Mouse (Mus musculus): Measurements from ENCODE around the gene Cfdp1. TPM values are rescaled to one million over a fixed set of nuclear protein-coding genes. Genes with fewer than 3 reads are reported as not detected.

Cfdp1 gene
- polyA plus RNA-seq, 1 experiment from 2014 or later = 205 TPM

DNA sequence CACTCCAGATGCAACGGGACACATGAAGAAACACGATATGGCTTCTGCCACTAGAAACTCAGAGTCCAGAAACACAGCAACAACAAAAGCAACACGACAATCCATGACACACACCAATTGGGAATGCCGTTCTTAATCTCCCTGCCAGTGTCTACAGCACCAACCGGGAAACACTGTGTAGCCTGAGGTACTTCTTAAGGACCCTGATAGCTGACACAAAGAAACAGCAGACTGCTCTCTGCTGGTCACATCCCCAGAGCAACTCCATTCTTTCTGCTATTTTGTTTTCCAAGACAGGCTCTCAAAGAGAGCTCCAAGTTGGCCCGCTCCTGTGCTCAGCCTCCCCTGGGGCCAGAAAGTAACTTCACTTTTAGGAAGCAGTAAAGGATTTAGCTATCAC, 20.1 kb downstream of the Cfdp1 start:
- H3K4me1 ChIP-seq (ENCODE audit: control insufficient read depth, insufficient read depth, low read length) = no peaks in the 10 kb centered on the region
- H3K9me3 ChIP-seq (ENCODE audit: control insufficient read depth, low read length) = no peaks in the 10 kb centered on the region
- no peak overlapping the region for H3K4me3 ChIP-seq (ENCODE audit: low read depth, low read length)
- H3K4me2 ChIP-seq (ENCODE audit: low read depth) = no peak overlapping the region
- ATAC-seq (ENCODE audit: insufficient read depth, low FRiP score, low TSS enrichment) = no peak
- 69% methylated on average over 6 of the region's 6 CpGs for WGBS
- no peak for DNase-seq (ENCODE audit: low spot score)
- H3K36me3 ChIP-seq (ENCODE audit: control insufficient read depth, insufficient read depth, low read length) = peaks cover 3% of the 10 kb centered on the region
- H3K27ac ChIP-seq (ENCODE audit: low read depth, low read length) = no peak overlapping the region
- H3K9ac ChIP-seq (ENCODE audit: low read length) = no peak overlapping the region
- no peaks in the 10 kb centered on the region for H3K27me3 ChIP-seq (ENCODE audit: control insufficient read depth, insufficient read depth, low read length)

GRCm38 (mm10) chr8:111832983-111833382, 21.1 kb downstream of the Cfdp1 start:
- H3K4me2 ChIP-seq (ENCODE audit: low read depth) = no peak overlapping the region

DNA sequence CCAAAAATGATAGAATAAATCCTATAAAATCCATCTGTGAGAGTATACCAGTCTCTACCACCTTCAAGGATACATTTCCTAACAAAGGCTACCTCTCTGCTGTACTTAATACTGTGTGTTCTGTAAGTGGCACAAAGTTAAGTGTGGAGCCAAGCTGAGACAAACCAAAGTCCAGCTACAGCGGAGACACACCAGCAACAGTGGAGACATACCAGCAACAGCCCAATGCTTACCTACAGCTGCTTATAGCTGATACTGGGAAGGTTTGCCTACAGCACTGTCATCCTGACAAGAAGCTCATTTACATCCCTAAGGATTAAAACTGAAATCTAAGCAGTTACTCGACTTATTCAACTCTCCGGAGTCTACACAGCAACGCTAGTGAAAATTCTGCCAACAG, 22.1 kb downstream of the Cfdp1 start:
- H3K4me2 ChIP-seq (ENCODE audit: low read depth) = no peak overlapping the region
- 76% methylated on average over 4 of the region's 4 CpGs for WGBS
- H3K4me1 ChIP-seq (ENCODE audit: control insufficient read depth, insufficient read depth, low read length) = no peaks in the 10 kb centered on the region
- no peaks in the 10 kb centered on the region for H3K27me3 ChIP-seq (ENCODE audit: control insufficient read depth, insufficient read depth, low read length)
- H3K9ac ChIP-seq (ENCODE audit: low read length) = no peak overlapping the region
- ATAC-seq (ENCODE audit: insufficient read depth, low FRiP score, low TSS enrichment) (no peak), DNase-seq (ENCODE audit: low spot score) (no peak)
- no peak overlapping the region for H3K4me3 ChIP-seq (ENCODE audit: low read depth, low read length)
- no peaks in the 10 kb centered on the region for H3K9me3 ChIP-seq (ENCODE audit: control insufficient read depth, low read length)
- no peak overlapping the region for H3K27ac ChIP-seq (ENCODE audit: low read depth, low read length)
- no peaks in the 10 kb centered on the region; the same call in none of the 2 replicates for H3K36me3 ChIP-seq (ENCODE audit: control insufficient read depth, insufficient read depth, low read length)

More at GRCm38 (mm10) chr8:111832983-111833382, 21.1 kb downstream of the Cfdp1 start:
- ATAC-seq (ENCODE audit: insufficient read depth, low FRiP score, low TSS enrichment) (no peak), DNase-seq (ENCODE audit: low spot score) (no peak)
- Histone ChIP-seq H3K9ac (ENCODE audit: low read length) (no peak overlapping the region), H3K27ac (ENCODE audit: low read depth, low read length) (no peak overlapping the region), H3K4me1 (ENCODE audit: control insufficient read depth, insufficient read depth, low read length) (no peaks in the 10 kb centered on the region), H3K27me3 (ENCODE audit: control insufficient read depth, insufficient read depth, low read length) (no peaks in the 10 kb centered on the region), H3K9me3 (ENCODE audit: control insufficient read depth, low read length) (no peaks in the 10 kb centered on the region), H3K36me3 (ENCODE audit: control insufficient read depth, insufficient read depth, low read length) (no peaks in the 10 kb centered on the region; the same call in none of the 2 replicates), H3K4me3 (ENCODE audit: low read depth, low read length) (no peak overlapping the region)
- WGBS = 89% methylated on average over 5 of the region's 5 CpGs

GRCm38 (mm10) chr8:111828595-111828994, 25.5 kb downstream of the Cfdp1 start:
- DNase-seq (ENCODE audit: low spot score) (no peak), ATAC-seq (ENCODE audit: insufficient read depth, low FRiP score, low TSS enrichment) (no peak)
- no peak overlapping the region for H3K4me3 ChIP-seq (ENCODE audit: low read depth, low read length)
- no peaks in the 10 kb centered on the region for H3K27me3 ChIP-seq (ENCODE audit: control insufficient read depth, insufficient read depth, low read length)
- no peak overlapping the region for H3K9ac ChIP-seq (ENCODE audit: low read length)
- WGBS = 90% methylated on average over 6 of the region's 6 CpGs
- no peaks in the 10 kb centered on the region for H3K9me3 ChIP-seq (ENCODE audit: control insufficient read depth, low read length)
- no peaks in the 10 kb centered on the region; the same call in none of the 2 replicates for H3K36me3 ChIP-seq (ENCODE audit: control insufficient read depth, insufficient read depth, low read length)
- H3K4me2 ChIP-seq (ENCODE audit: low read depth) = no peak overlapping the region
- no peaks in the 10 kb centered on the region for H3K4me1 ChIP-seq (ENCODE audit: control insufficient read depth, insufficient read depth, low read length)
- H3K27ac ChIP-seq (ENCODE audit: low read depth, low read length) = no peak overlapping the region

DNA sequence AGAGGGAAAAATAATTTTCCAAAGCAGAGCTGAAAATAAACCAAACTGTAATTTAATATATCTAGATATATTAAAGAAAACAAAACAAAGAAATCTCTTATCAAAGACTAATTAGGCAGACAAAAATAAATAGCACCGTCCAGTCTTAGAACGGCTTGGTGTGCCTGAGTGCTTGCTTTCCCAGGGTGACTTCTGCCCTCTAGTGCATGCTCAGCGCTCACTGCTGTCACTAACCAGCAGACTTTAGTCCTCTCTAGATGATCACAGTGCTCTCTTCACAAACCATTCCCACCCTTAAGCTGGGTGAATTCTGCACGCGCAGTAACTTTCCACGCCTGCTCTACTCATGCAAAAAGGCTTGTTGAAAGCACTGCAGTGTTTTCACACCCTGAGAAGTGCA, 28.9 kb downstream of the Cfdp1 start:
- peak; percentile 29 for DNase-seq (ENCODE audit: low spot score)
- no peak overlapping the region for H3K9ac ChIP-seq (ENCODE audit: low read length)
- H3K27me3 ChIP-seq (ENCODE audit: control insufficient read depth, insufficient read depth, low read length) = no peaks in the 10 kb centered on the region
- H3K4me3 ChIP-seq (ENCODE audit: low read depth, low read length) = no peak overlapping the region
- peaks cover 5% of the 10 kb centered on the region; the same call in 1 of the 2 replicates for H3K36me3 ChIP-seq (ENCODE audit: control insufficient read depth, insufficient read depth, low read length)
- no peak for ATAC-seq (ENCODE audit: insufficient read depth, low FRiP score, low TSS enrichment)
- WGBS = 86% methylated on average over 6 of the region's 6 CpGs
- H3K4me1 ChIP-seq (ENCODE audit: control insufficient read depth, insufficient read depth, low read length) = no peaks in the 10 kb centered on the region
- no peaks in the 10 kb centered on the region for H3K9me3 ChIP-seq (ENCODE audit: control insufficient read depth, low read length)
- no peak overlapping the region for H3K27ac ChIP-seq (ENCODE audit: low read depth, low read length)
- H3K4me2 ChIP-seq (ENCODE audit: low read depth) = no peak overlapping the region

- H3K4me3 ChIP-seq (ENCODE audit: low read depth, low read length) = no peak overlapping the region
- WGBS = 95% methylated on average over 5 of the region's 5 CpGs
- H3K27ac ChIP-seq (ENCODE audit: low read depth, low read length) = no peak overlapping the region
- H3K4me1 ChIP-seq (ENCODE audit: control insufficient read depth, insufficient read depth, low read length) = no peaks in the 10 kb centered on the region
- ATAC-seq (ENCODE audit: insufficient read depth, low FRiP score, low TSS enrichment) (no peak), DNase-seq (ENCODE audit: low spot score) (no peak)
- H3K9ac ChIP-seq (ENCODE audit: low read length) = no peak overlapping the region
- H3K4me2 ChIP-seq (ENCODE audit: low read depth) = no peak overlapping the region
- H3K27me3 ChIP-seq (ENCODE audit: control insufficient read depth, insufficient read depth, low read length) = no peaks in the 10 kb centered on the region
- H3K36me3 ChIP-seq (ENCODE audit: control insufficient read depth, insufficient read depth, low read length) = peaks cover 5% of the 10 kb centered on the region; the same call in 1 of the 2 replicates
- no peaks in the 10 kb centered on the region for H3K9me3 ChIP-seq (ENCODE audit: control insufficient read depth, low read length)
These were observed 29.8 kb downstream of the Cfdp1 start for GRCm38 (mm10) chr8:111824334-111824733.

DNA sequence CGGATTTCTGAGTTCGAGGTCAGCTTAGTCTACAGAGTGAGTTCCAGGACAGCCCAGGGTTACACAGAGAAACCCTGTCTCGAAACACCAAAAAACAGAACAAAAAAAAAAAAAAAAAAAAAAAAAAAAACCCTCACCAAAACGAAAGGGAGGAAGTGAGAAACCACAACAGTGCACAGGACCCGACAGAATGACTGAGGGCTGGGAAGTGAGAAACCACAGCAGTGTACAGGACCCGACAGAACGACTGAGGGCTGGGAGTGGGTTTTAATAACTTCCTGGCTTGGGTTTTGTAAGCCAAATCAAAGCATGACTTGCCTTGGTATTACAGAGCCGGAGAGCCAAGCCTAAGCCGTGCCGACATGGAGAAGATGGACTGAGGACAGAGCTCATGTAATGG, 32.9 kb downstream of the Cfdp1 start:
- H3K27me3 ChIP-seq (ENCODE audit: control insufficient read depth, insufficient read depth, low read length) = no peaks in the 10 kb centered on the region
- no peaks in the 10 kb centered on the region for H3K9me3 ChIP-seq (ENCODE audit: control insufficient read depth, low read length)
- H3K27ac ChIP-seq (ENCODE audit: low read depth, low read length) = no peak overlapping the region
- DNase-seq (ENCODE audit: low spot score) (no peak), ATAC-seq (ENCODE audit: insufficient read depth, low FRiP score, low TSS enrichment) (no peak)
- H3K4me3 ChIP-seq (ENCODE audit: low read depth, low read length) = no peak overlapping the region
- peaks cover 5% of the 10 kb centered on the region for H3K36me3 ChIP-seq (ENCODE audit: control insufficient read depth, insufficient read depth, low read length)
- 85% methylated on average over 10 of the region's 10 CpGs for WGBS
- H3K4me2 ChIP-seq (ENCODE audit: low read depth) = no peak overlapping the region
- H3K9ac ChIP-seq (ENCODE audit: low read length) = no peak overlapping the region
- no peaks in the 10 kb centered on the region for H3K4me1 ChIP-seq (ENCODE audit: control insufficient read depth, insufficient read depth, low read length)

DNA sequence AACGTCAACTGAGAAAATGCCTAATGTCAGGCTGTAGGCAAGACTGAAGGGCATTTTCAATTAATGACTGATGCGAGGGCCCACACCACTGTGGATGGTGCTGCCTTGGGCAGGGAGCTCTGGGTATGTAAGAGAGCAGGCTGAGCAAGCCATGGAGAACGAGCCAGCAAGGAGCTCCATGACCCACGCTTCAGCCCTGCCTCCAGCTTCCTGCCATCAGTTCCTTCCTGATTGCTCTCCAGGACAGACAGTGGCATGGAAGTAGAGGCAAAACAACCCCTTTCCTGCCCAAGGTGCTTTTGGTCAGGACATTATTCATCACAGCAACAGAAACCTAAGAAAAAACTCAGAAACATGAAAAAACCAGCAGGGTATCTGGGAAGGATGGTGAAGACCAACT, 33.4 kb downstream of the Cfdp1 start:
- no peaks in the 10 kb centered on the region for H3K9me3 ChIP-seq (ENCODE audit: control insufficient read depth, low read length)
- no peak overlapping the region for H3K4me2 ChIP-seq (ENCODE audit: low read depth)
- H3K27me3 ChIP-seq (ENCODE audit: control insufficient read depth, insufficient read depth, low read length) = no peaks in the 10 kb centered on the region
- no peak overlapping the region for H3K4me3 ChIP-seq (ENCODE audit: low read depth, low read length)
- DNase-seq (ENCODE audit: low spot score) (no peak), ATAC-seq (ENCODE audit: insufficient read depth, low FRiP score, low TSS enrichment) (no peak)
- H3K27ac ChIP-seq (ENCODE audit: low read depth, low read length) = no peak overlapping the region
- peaks cover 5% of the 10 kb centered on the region for H3K36me3 ChIP-seq (ENCODE audit: control insufficient read depth, insufficient read depth, low read length)
- H3K4me1 ChIP-seq (ENCODE audit: control insufficient read depth, insufficient read depth, low read length) = no peaks in the 10 kb centered on the region
- H3K9ac ChIP-seq (ENCODE audit: low read length) = no peak overlapping the region
- WGBS = 86% methylated on average over 4 of the region's 4 CpGs

- Histone ChIP-seq H3K27ac (ENCODE audit: low read depth, low read length) (no peak overlapping the region), H3K4me2 (ENCODE audit: low read depth) (no peak overlapping the region), H3K27me3 (ENCODE audit: control insufficient read depth, insufficient read depth, low read length) (no peaks in the 10 kb centered on the region), H3K9me3 (ENCODE audit: control insufficient read depth, low read length) (no peaks in the 10 kb centered on the region), H3K4me3 (ENCODE audit: low read depth, low read length) (no peak overlapping the region), H3K4me1 (ENCODE audit: control insufficient read depth, insufficient read depth, low read length) (no peaks in the 10 kb centered on the region), H3K36me3 (ENCODE audit: control insufficient read depth, insufficient read depth, low read length) (peaks cover 5% of the 10 kb centered on the region), H3K9ac (ENCODE audit: low read length) (no peak overlapping the region)
- ATAC-seq (ENCODE audit: insufficient read depth, low FRiP score, low TSS enrichment) = no peak
- no peak for DNase-seq (ENCODE audit: low spot score)
- WGBS = 92% methylated on average over 12 of the region's 12 CpGs
These were observed 34.1 kb downstream of the Cfdp1 start for GRCm38 (mm10) chr8:111820018-111820417.
